Mouse (Mus musculus): ENCODE measurements around the gene Rara. TPM values are rescaled to one million over a fixed set of nuclear protein-coding genes. Genes with fewer than 3 reads are reported as not detected.

The Rara gene
- polyA plus RNA-seq, 1 experiment = 27.3 TPM

GRCm38 (mm10) chr11:98981289-98981996, 53.8 kb downstream of the Rara start:
- no peaks in the 10 kb centered on the region for H3K36me3 ChIP-seq (ENCODE audit: control insufficient read depth, insufficient read depth)
- no peak overlapping the region for H3ac ChIP-seq (ENCODE audit: control insufficient read depth, insufficient read length)
- no peaks in the 10 kb centered on the region for H3K79me2 ChIP-seq (ENCODE audit: control insufficient read depth, insufficient read depth)
- peak overlapping the region; percentile 78 for H3K4me2 ChIP-seq (ENCODE audit: low read depth)
- TF ChIP-seq E2F4 (IDR thresholded peaks at IDR 0.05; ENCODE audit: insufficient read depth) (no peak), TCF3 (IDR thresholded peaks at IDR 0.05; ENCODE audit: insufficient read length, low read depth) (no peak), POLR2A (IDR thresholded peaks at IDR 0.05; ENCODE audit: insufficient read length, low read depth) (no peak), USF1 (IDR thresholded peaks at IDR 0.05; ENCODE audit: low read depth) (no peak), MYOD1 (IDR thresholded peaks at IDR 0.05; ENCODE audit: control insufficient read depth in 1 of 3, insufficient read length in 2 of 3, low read depth in 2 of 3) (no peak), CEBPB (IDR thresholded peaks at IDR 0.05; ENCODE audit: insufficient read depth, poor library complexity, severe bottlenecking) (no peak), POLR2AphosphoS2 (IDR thresholded peaks at IDR 0.05; ENCODE audit: insufficient read length, low read depth) (no peak), MAX (IDR thresholded peaks at IDR 0.05; ENCODE audit: low read depth) (no peak), SRF (IDR thresholded peaks at IDR 0.05; ENCODE audit: control insufficient read depth, insufficient read length, low read depth) (no peak), MYOG (IDR thresholded peaks at IDR 0.05; ENCODE audit: control insufficient read depth in 1 of 3, insufficient read depth in 1 of 3, insufficient read length in 2 of 3, low read depth in 2 of 3) (no peak), REST (IDR thresholded peaks at IDR 0.05; ENCODE audit: insufficient read depth, insufficient read length) (no peak), TCF12 (IDR thresholded peaks at IDR 0.05; ENCODE audit: insufficient read depth, poor library complexity, severe bottlenecking) (no peak)
- no peak overlapping the region for H3K4me3 ChIP-seq
- peaks cover 20% of the 10 kb centered on the region for H3K27me3 ChIP-seq (ENCODE audit: control insufficient read depth, insufficient read depth, insufficient read length)

GRCm38 (mm10) chr11:98981997-98982772, 54.6 kb downstream of the Rara start:
- H3K36me3 ChIP-seq (ENCODE audit: control insufficient read depth, insufficient read depth) = no peaks in the 10 kb centered on the region
- TF ChIP-seq MAX (IDR thresholded peaks at IDR 0.05; ENCODE audit: low read depth) (no peak), CEBPB (IDR thresholded peaks at IDR 0.05; ENCODE audit: insufficient read depth, poor library complexity, severe bottlenecking) (no peak), E2F4 (IDR thresholded peaks at IDR 0.05; ENCODE audit: insufficient read depth) (no peak), TCF3 (IDR thresholded peaks at IDR 0.05; ENCODE audit: insufficient read length, low read depth) (no peak), POLR2AphosphoS2 (IDR thresholded peaks at IDR 0.05; ENCODE audit: insufficient read length, low read depth) (no peak), MYOG (IDR thresholded peaks at IDR 0.05; ENCODE audit: control insufficient read depth in 1 of 3, insufficient read depth in 1 of 3, insufficient read length in 2 of 3, low read depth in 2 of 3) (peak in 2 of 3 experiments; percentile 10 to 38), TCF12 (IDR thresholded peaks at IDR 0.05; ENCODE audit: insufficient read depth, poor library complexity, severe bottlenecking) (no peak), SRF (IDR thresholded peaks at IDR 0.05; ENCODE audit: control insufficient read depth, insufficient read length, low read depth) (no peak), MYOD1 (IDR thresholded peaks at IDR 0.05; ENCODE audit: control insufficient read depth in 1 of 3, insufficient read length in 2 of 3, low read depth in 2 of 3) (peak in 1 of 3 experiments; percentile 53), REST (IDR thresholded peaks at IDR 0.05; ENCODE audit: insufficient read depth, insufficient read length) (no peak)
- no peaks in the 10 kb centered on the region for H3K79me2 ChIP-seq (ENCODE audit: control insufficient read depth, insufficient read depth)
- H3K4me3 ChIP-seq = no peak overlapping the region
- H3ac ChIP-seq (ENCODE audit: control insufficient read depth, insufficient read length) = peak overlapping the region; percentile 4
- peak overlapping the region; percentile 78 for H3K4me2 ChIP-seq (ENCODE audit: low read depth)
- H3K27me3 ChIP-seq (ENCODE audit: control insufficient read depth, insufficient read depth, insufficient read length) = peaks cover 20% of the 10 kb centered on the region

GRCm38 (mm10) chr11:98982773-98983133, 55.1 kb downstream of the Rara start, which contains the start of gene Gjd3:
Gene Gjd3, minus strand, starts transcription at chr11:98983016.
- H3K4me2 ChIP-seq (ENCODE audit: low read depth) = peak within 1 kb of the TSS; percentile 78
- H3K36me3 ChIP-seq (ENCODE audit: control insufficient read depth, insufficient read depth) = no peaks in the 10 kb centered on the region
- H3K27me3 ChIP-seq (ENCODE audit: control insufficient read depth, insufficient read depth, insufficient read length) = peaks cover 20% of the 10 kb centered on the region
- TF ChIP-seq MAX (IDR thresholded peaks at IDR 0.05; ENCODE audit: low read depth) (no peak), USF1 (IDR thresholded peaks at IDR 0.05; ENCODE audit: low read depth) (no peak), MYOD1 (IDR thresholded peaks at IDR 0.05; ENCODE audit: control insufficient read depth in 1 of 3, insufficient read length in 2 of 3, low read depth in 2 of 3) (no peak), REST (IDR thresholded peaks at IDR 0.05; ENCODE audit: insufficient read depth, insufficient read length) (no peak), CEBPB (IDR thresholded peaks at IDR 0.05; ENCODE audit: insufficient read depth, poor library complexity, severe bottlenecking) (no peak), POLR2AphosphoS2 (IDR thresholded peaks at IDR 0.05; ENCODE audit: insufficient read length, low read depth) (no peak), TCF3 (IDR thresholded peaks at IDR 0.05; ENCODE audit: insufficient read length, low read depth) (no peak), E2F4 (IDR thresholded peaks at IDR 0.05; ENCODE audit: insufficient read depth) (no peak), MYOG (IDR thresholded peaks at IDR 0.05; ENCODE audit: control insufficient read depth in 1 of 3, insufficient read depth in 1 of 3, insufficient read length in 2 of 3, low read depth in 2 of 3) (no peak), POLR2A (IDR thresholded peaks at IDR 0.05; ENCODE audit: insufficient read length, low read depth) (no peak), TCF12 (IDR thresholded peaks at IDR 0.05; ENCODE audit: insufficient read depth, poor library complexity, severe bottlenecking) (no peak), SRF (IDR thresholded peaks at IDR 0.05; ENCODE audit: control insufficient read depth, insufficient read length, low read depth) (no peak)
- peak within 1 kb of the TSS; percentile 4 for H3ac ChIP-seq (ENCODE audit: control insufficient read depth, insufficient read length)
- no peak within 1 kb of the TSS for H3K4me3 ChIP-seq
- no peaks in the 10 kb centered on the region for H3K79me2 ChIP-seq (ENCODE audit: control insufficient read depth, insufficient read depth)

GRCm38 (mm10) chr11:98983551-98983950, 55.9 kb downstream of the Rara start:
- H3K36me3 ChIP-seq (ENCODE audit: control insufficient read depth, insufficient read depth) = no peaks in the 10 kb centered on the region
- no peak overlapping the region for H3K4me2 ChIP-seq (ENCODE audit: low read depth)
- H3K27me3 ChIP-seq (ENCODE audit: control insufficient read depth, insufficient read depth, insufficient read length) = peaks cover 20% of the 10 kb centered on the region
- TF ChIP-seq MYOG (IDR thresholded peaks at IDR 0.05; ENCODE audit: control insufficient read depth in 1 of 3, insufficient read depth in 1 of 3, insufficient read length in 2 of 3, low read depth in 2 of 3) (no peak), CEBPB (IDR thresholded peaks at IDR 0.05; ENCODE audit: insufficient read depth, poor library complexity, severe bottlenecking) (no peak), TCF3 (IDR thresholded peaks at IDR 0.05; ENCODE audit: insufficient read length, low read depth) (no peak)
- no peak overlapping the region for H3ac ChIP-seq (ENCODE audit: control insufficient read depth, insufficient read length)
- H3K4me3 ChIP-seq = no peak overlapping the region
- H3K79me2 ChIP-seq (ENCODE audit: control insufficient read depth, insufficient read depth) = no peaks in the 10 kb centered on the region
